Mouse (Mus musculus): Measurements from ENCODE around the gene Bspry. TPM values are rescaled to one million over a fixed set of nuclear protein-coding genes. Genes with fewer than 3 reads are reported as not detected.

Bspry gene
- total and polyA plus RNA-seq, 3 experiments: 0.09 to 0.11 TPM; not detected in 1

- Histone ChIP-seq H3K27me3 (ENCODE audit: insufficient read depth, low read length) (no peaks in the 10 kb centered on the region), H3K36me3 (replicated peaks) (no peaks in the 10 kb centered on the region), H3K9me3 (replicated peaks) (no peaks in the 10 kb centered on the region), H3K4me3 (ENCODE audit: low read depth, low read length) (no peak overlapping the region), H3K4me1 (ENCODE audit: insufficient read depth, low read depth, low read length) (peaks cover 22% of the 10 kb centered on the region)
- ATAC-seq (ENCODE audit: extremely low read depth, insufficient number of reproducible peaks, low FRiP score, poor library complexity, severe bottlenecking): no peak
- no peak for DNase-seq (ENCODE audit: low spot score)
- no peak for TF ChIP-seq GATA1 (IDR thresholded peaks at IDR 0.05; ENCODE audit: borderline replicate concordance, low read length)
- TF ChIP-seq TAL1 (conservative IDR thresholded peaks at IDR 0.05; ENCODE audit: low read depth, low read length): no peak
- TF ChIP-seq CTCF (IDR thresholded peaks at IDR 0.05; ENCODE audit: low read depth, low read length): no peak
- TF ChIP-seq GATA2 (IDR thresholded peaks at IDR 0.05; ENCODE audit: borderline replicate concordance, low read depth, low read length): no peak
- TF ChIP-seq POLR2AphosphoS5 (IDR thresholded peaks at IDR 0.05; ENCODE audit: insufficient replicate concordance, low read depth, low read length): no peak
These were observed 5.8 kb downstream of the Bspry start for GRCm38 (mm10) chr4:62485450-62486161.

- TF ChIP-seq GATA2 (IDR thresholded peaks at IDR 0.05; ENCODE audit: borderline replicate concordance, low read depth, low read length): no peak
- TF ChIP-seq GATA1 (IDR thresholded peaks at IDR 0.05; ENCODE audit: borderline replicate concordance, low read length): no peak
- TF ChIP-seq POLR2AphosphoS5 (IDR thresholded peaks at IDR 0.05; ENCODE audit: insufficient replicate concordance, low read depth, low read length): no peak
- TF ChIP-seq CTCF (IDR thresholded peaks at IDR 0.05; ENCODE audit: low read depth, low read length): no peak
- no peak for TF ChIP-seq TAL1 (conservative IDR thresholded peaks at IDR 0.05; ENCODE audit: low read depth, low read length)
- no peak overlapping the region for H3K4me3 ChIP-seq (ENCODE audit: low read depth, low read length)
- ATAC-seq (ENCODE audit: extremely low read depth, insufficient number of reproducible peaks, low FRiP score, poor library complexity, severe bottlenecking): no peak
- H3K27me3 ChIP-seq (ENCODE audit: insufficient read depth, low read length): no peaks in the 10 kb centered on the region
- peaks cover 19% of the 10 kb centered on the region for H3K4me1 ChIP-seq (ENCODE audit: insufficient read depth, low read depth, low read length)
- no peak for DNase-seq (ENCODE audit: low spot score)
- H3K36me3 ChIP-seq (replicated peaks): no peaks in the 10 kb centered on the region
- no peaks in the 10 kb centered on the region for H3K9me3 ChIP-seq (replicated peaks)
These were observed 6.4 kb downstream of the Bspry start for GRCm38 (mm10) chr4:62486162-62486696.

DNA sequence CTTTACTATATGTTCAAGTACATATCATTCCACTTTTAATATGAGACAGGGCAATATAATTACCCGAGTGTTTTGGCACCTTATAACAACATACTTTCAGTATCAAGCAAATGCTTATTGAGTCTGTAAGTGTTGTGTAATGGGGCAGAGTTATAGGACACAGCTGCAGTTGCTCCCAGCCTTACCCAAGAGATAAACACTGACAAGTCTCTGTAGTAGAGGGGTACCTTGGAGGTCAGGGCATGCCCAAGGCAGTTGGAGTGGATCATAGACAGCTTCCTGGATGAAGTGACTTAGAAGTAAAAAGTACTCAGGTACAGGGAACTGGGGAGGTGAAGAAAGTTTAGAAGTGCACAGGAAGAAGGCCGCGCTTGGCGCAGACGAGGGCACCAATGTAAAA, 7.3 kb downstream of the Bspry start:
- Histone ChIP-seq H3K36me3 (replicated peaks) (no peaks in the 10 kb centered on the region), H3K4me1 (ENCODE audit: insufficient read depth, low read depth, low read length) (peaks cover 19% of the 10 kb centered on the region), H3K4me3 (ENCODE audit: low read depth, low read length) (no peak overlapping the region), H3K9me3 (replicated peaks) (no peaks in the 10 kb centered on the region), H3K27me3 (ENCODE audit: insufficient read depth, low read length) (no peaks in the 10 kb centered on the region)
- no peak for TF ChIP-seq CTCF (IDR thresholded peaks at IDR 0.05; ENCODE audit: low read depth, low read length)
- no peak for TF ChIP-seq GATA2 (IDR thresholded peaks at IDR 0.05; ENCODE audit: borderline replicate concordance, low read depth, low read length)
- no peak for TF ChIP-seq TAL1 (conservative IDR thresholded peaks at IDR 0.05; ENCODE audit: low read depth, low read length)
- no peak for TF ChIP-seq GATA1 (IDR thresholded peaks at IDR 0.05; ENCODE audit: borderline replicate concordance, low read length)
- TF ChIP-seq POLR2AphosphoS5 (IDR thresholded peaks at IDR 0.05; ENCODE audit: insufficient replicate concordance, low read depth, low read length): no peak
- ATAC-seq (ENCODE audit: extremely low read depth, insufficient number of reproducible peaks, low FRiP score, poor library complexity, severe bottlenecking) (no peak), DNase-seq (ENCODE audit: low spot score) (no peak)

- Histone ChIP-seq H3K9me3 (replicated peaks) (no peaks in the 10 kb centered on the region), H3K27me3 (ENCODE audit: insufficient read depth, low read length) (peaks cover 6% of the 10 kb centered on the region; the same call in 1 of the 2 replicates), H3K4me1 (ENCODE audit: insufficient read depth, low read depth, low read length) (peaks cover 19% of the 10 kb centered on the region), H3K4me3 (ENCODE audit: low read depth, low read length) (no peak overlapping the region), H3K36me3 (replicated peaks) (no peaks in the 10 kb centered on the region)
- ATAC-seq (ENCODE audit: extremely low read depth, insufficient number of reproducible peaks, low FRiP score, poor library complexity, severe bottlenecking): no peak
- DNase-seq (ENCODE audit: low spot score): no peak
- TF ChIP-seq GATA1 (IDR thresholded peaks at IDR 0.05; ENCODE audit: borderline replicate concordance, low read length) (no peak), POLR2AphosphoS5 (IDR thresholded peaks at IDR 0.05; ENCODE audit: insufficient replicate concordance, low read depth, low read length) (no peak), CTCF (IDR thresholded peaks at IDR 0.05; ENCODE audit: low read depth, low read length) (no peak), GATA2 (IDR thresholded peaks at IDR 0.05; ENCODE audit: borderline replicate concordance, low read depth, low read length) (no peak), TAL1 (conservative IDR thresholded peaks at IDR 0.05; ENCODE audit: low read depth, low read length) (no peak)
These were observed 8.1 kb downstream of the Bspry start for GRCm38 (mm10) chr4:62487914-62488313.

DNA sequence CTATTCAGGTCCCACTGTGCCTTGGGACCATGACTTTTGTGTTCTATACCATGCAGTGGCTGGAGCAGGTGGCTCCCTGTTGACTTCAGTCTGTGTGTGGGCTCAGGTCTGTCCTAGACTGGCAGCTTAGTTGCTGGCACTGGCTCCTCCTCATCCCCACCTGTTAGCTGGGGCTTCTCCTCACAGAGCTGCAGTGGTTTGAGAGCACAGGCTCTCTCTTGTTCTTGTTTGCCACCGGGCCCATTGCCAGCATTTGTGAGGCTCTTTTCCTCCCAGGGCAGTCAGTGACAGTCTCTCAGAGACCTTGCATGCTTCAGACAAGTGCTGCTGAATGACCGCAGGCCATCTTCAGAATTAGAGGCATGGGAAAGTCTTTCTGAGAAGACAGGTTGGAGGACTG, 12.8 kb downstream of the Bspry start:
- Histone ChIP-seq H3K9me3 (replicated peaks) (no peaks in the 10 kb centered on the region), H3K4me1 (ENCODE audit: insufficient read depth, low read depth, low read length) (peaks cover 19% of the 10 kb centered on the region), H3K27me3 (ENCODE audit: insufficient read depth, low read length) (peaks cover 18% of the 10 kb centered on the region; the same call in 1 of the 2 replicates), H3K36me3 (replicated peaks) (peaks cover 5% of the 10 kb centered on the region), H3K4me3 (ENCODE audit: low read depth, low read length) (no peak overlapping the region)
- TF ChIP-seq POLR2AphosphoS5 (IDR thresholded peaks at IDR 0.05; ENCODE audit: insufficient replicate concordance, low read depth, low read length) (no peak), GATA2 (IDR thresholded peaks at IDR 0.05; ENCODE audit: borderline replicate concordance, low read depth, low read length) (no peak), CTCF (IDR thresholded peaks at IDR 0.05; ENCODE audit: low read depth, low read length) (no peak), TAL1 (conservative IDR thresholded peaks at IDR 0.05; ENCODE audit: low read depth, low read length) (no peak), GATA1 (IDR thresholded peaks at IDR 0.05; ENCODE audit: borderline replicate concordance, low read length) (no peak)
- DNase-seq (ENCODE audit: low spot score): no peak
- no peak for ATAC-seq (ENCODE audit: extremely low read depth, insufficient number of reproducible peaks, low FRiP score, poor library complexity, severe bottlenecking)

DNA sequence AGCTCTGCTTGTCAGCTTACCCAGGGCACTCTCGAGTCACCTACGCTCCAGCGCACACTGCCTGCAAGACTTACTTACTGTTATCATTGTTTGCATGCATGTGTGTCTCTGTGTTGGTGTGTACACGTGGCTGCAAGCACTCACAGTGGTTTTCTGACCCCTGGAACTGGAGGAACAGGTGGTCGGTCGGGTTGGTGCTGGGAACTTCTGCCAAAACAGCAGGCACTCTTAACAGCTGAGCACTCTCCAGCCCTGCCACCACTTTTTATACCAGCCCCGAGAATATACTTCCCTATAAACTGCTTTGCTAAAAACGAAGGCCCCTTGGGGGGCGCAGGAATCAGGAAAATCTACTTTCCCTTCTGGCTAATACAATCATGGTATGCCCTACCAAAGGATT, 14.4 kb downstream of the Bspry start:
- peaks cover 18% of the 10 kb centered on the region; the same call in 1 of the 2 replicates for H3K27me3 ChIP-seq (ENCODE audit: insufficient read depth, low read length)
- peak; percentile 29; the same call in 1 of the 2 replicates for ATAC-seq (ENCODE audit: extremely low read depth, insufficient number of reproducible peaks, low FRiP score, poor library complexity, severe bottlenecking)
- no peak overlapping the region for H3K4me3 ChIP-seq (ENCODE audit: low read depth, low read length)
- DNase-seq (ENCODE audit: low spot score): no peak
- peaks cover 19% of the 10 kb centered on the region for H3K4me1 ChIP-seq (ENCODE audit: insufficient read depth, low read depth, low read length)
- no peaks in the 10 kb centered on the region for H3K9me3 ChIP-seq (replicated peaks)
- peaks cover 19% of the 10 kb centered on the region for H3K36me3 ChIP-seq (replicated peaks)
- TF ChIP-seq TAL1 (conservative IDR thresholded peaks at IDR 0.05; ENCODE audit: low read depth, low read length) (no peak), GATA2 (IDR thresholded peaks at IDR 0.05; ENCODE audit: borderline replicate concordance, low read depth, low read length) (no peak), CTCF (IDR thresholded peaks at IDR 0.05; ENCODE audit: low read depth, low read length) (no peak), GATA1 (IDR thresholded peaks at IDR 0.05; ENCODE audit: borderline replicate concordance, low read length) (no peak), POLR2AphosphoS5 (IDR thresholded peaks at IDR 0.05; ENCODE audit: insufficient replicate concordance, low read depth, low read length) (no peak)
